Mouse (Mus musculus) neural tube, embryonic 15.5 days (tissue): ENCODE data around the gene Ddx19b. TPM values are rescaled to one million over a fixed set of nuclear protein-coding genes. Genes with fewer than 3 reads are reported as not detected.
"Not testable (repeated sequence)": the region's sequence is repeated elsewhere in the genome, so short reads cannot be mapped to it uniquely, and the experiment has no call there.

Source experiments
- ATAC-seq: fragments of 200-750 bp; cut with Nextera tagmentation; 2 replicates; pipeline ENCODE4 v1.8.0; 2017; ENCODE audit warnings: mild to moderate bottlenecking, moderate TSS enrichment, moderate library complexity; ENCODE audit not compliant: low FRiP score
- H3K27ac ChIP-seq: fragments of 300-500 bp; sonication (generic); replicated peaks from 2 replicates; pipeline ENCODE4 v1.5.1; 2015; ENCODE audit warnings: mild to moderate bottlenecking, inconsistent platforms
- H3K27me3 ChIP-seq: fragments of 300-500 bp; sonication (generic); replicated peaks from 2 replicates; pipeline ENCODE4 v1.6.1; 2015; ENCODE audit warnings: inconsistent platforms
- H3K36me3 ChIP-seq: fragments of 300-500 bp; sonication (generic); 2 replicates; pipeline ENCODE4 v1.6.1; 2015; ENCODE audit warnings: inconsistent platforms
- H3K4me1 ChIP-seq: fragments of 300-500 bp; sonication (generic); 2 replicates; pipeline ENCODE4 v1.6.1; 2015; ENCODE audit warnings: inconsistent platforms
- H3K4me2 ChIP-seq: fragments of 300-500 bp; sonication (generic); 2 replicates; pipeline ENCODE4 v1.6.1; 2015; ENCODE audit warnings: inconsistent platforms, mild to moderate bottlenecking, moderate library complexity
- H3K4me3 ChIP-seq: fragments of 300-500 bp; sonication (generic); replicated peaks from 2 replicates; pipeline ENCODE4 v1.5.1; 2015; ENCODE audit warnings: mild to moderate bottlenecking, inconsistent platforms
- H3K9ac ChIP-seq: fragments of 300-500 bp; sonication (generic); replicated peaks from 2 replicates; pipeline ENCODE4 v1.6.1; 2015; ENCODE audit warnings: mild to moderate bottlenecking, inconsistent platforms
- H3K9me3 ChIP-seq: fragments of 300-500 bp; sonication (generic); replicated peaks from 2 replicates; pipeline ENCODE4 v1.6.1; 2016; ENCODE audit warnings: inconsistent platforms
- WGBS: fragments of 180-500 bp; shearing (Covaris S2); methylation state at CpG from one replicate; pipeline ENCODE4 v1.1.7; 2015; ENCODE audit warnings: mixed read lengths; 5-methylcytosine and 5-hydroxymethylcytosine counted together
- polyA plus RNA-seq: library from polyadenylated mRNA; unstranded; fragments of >200 nt; fragmentation: Nextera tagmentation; extraction: Ambion mirVana; gene quantifications from 2 replicates; pipeline ENCODE4 v1.2.1, GENCODE M21; 2015

Ddx19b gene
- polyA plus RNA-seq, 1 experiment from 2014 or later = 6.0 TPM

GRCm38 (mm10) chr8:110981304-110981703 is 50.2 kb downstream of the Ddx19b start:
- no peaks in the 10 kb centered on the region for H3K4me1 ChIP-seq
- H3K4me2 ChIP-seq = no peak overlapping the region
- 89% methylated on average over 2 of the region's 2 CpGs for WGBS
- no peak overlapping the region for H3K9ac ChIP-seq
- no peak for ATAC-seq
- H3K4me3 ChIP-seq = no peak overlapping the region
- H3K27me3 ChIP-seq = no peaks in the 10 kb centered on the region
- H3K9me3 ChIP-seq = no peaks in the 10 kb centered on the region
- no peak overlapping the region for H3K27ac ChIP-seq
- H3K36me3 ChIP-seq = peaks cover 72% of the 10 kb centered on the region

GRCm38 (mm10) chr8:110977987-110978386 is 53.6 kb downstream of the Ddx19b start:
- H3K4me3 ChIP-seq, H3K4me2 ChIP-seq, H3K9ac ChIP-seq, H3K27ac ChIP-seq, H3K27me3 ChIP-seq, H3K9me3 ChIP-seq, ATAC-seq, H3K4me1 ChIP-seq: not testable (repeated sequence)
- WGBS = 91% methylated on average over 2 of the region's 2 CpGs
- H3K36me3 ChIP-seq = peaks cover 65% of the 10 kb centered on the region

- H3K9me3 ChIP-seq, H3K27ac ChIP-seq, H3K9ac ChIP-seq, H3K4me2 ChIP-seq, H3K4me3 ChIP-seq, H3K27me3 ChIP-seq, H3K4me1 ChIP-seq, ATAC-seq: not testable (repeated sequence)
- 99% methylated on average over 8 of the region's 8 CpGs for WGBS
- H3K36me3 ChIP-seq = peaks cover 59% of the 10 kb centered on the region
These were observed 55.0 kb downstream of the Ddx19b start for GRCm38 (mm10) chr8:110976532-110976931.

- Histone ChIP-seq H3K4me1 (peaks cover 15% of the 10 kb centered on the region), H3K4me3 (peak overlapping the region; percentile 53), H3K27ac (peak overlapping the region; percentile 75), H3K9me3 (no peaks in the 10 kb centered on the region), H3K9ac (peak overlapping the region; percentile 54), H3K4me2 (peak overlapping the region; percentile 94), H3K36me3 (peaks cover 40% of the 10 kb centered on the region), H3K27me3 (no peaks in the 10 kb centered on the region)
- 5% methylated on average over 45 of the region's 45 CpGs for WGBS
- peak; percentile 98 for ATAC-seq
These were observed 61.4 kb downstream of the Ddx19b start for GRCm38 (mm10) chr8:110969910-110970770.

GRCm38 (mm10) chr8:110967326-110967725 is 64.2 kb downstream of the Ddx19b start:
- H3K4me2 ChIP-seq = no peak overlapping the region
- H3K36me3 ChIP-seq = peaks cover 30% of the 10 kb centered on the region
- no peak overlapping the region for H3K27ac ChIP-seq
- no peak overlapping the region for H3K9ac ChIP-seq
- no peak overlapping the region for H3K4me3 ChIP-seq
- peaks cover 15% of the 10 kb centered on the region for H3K4me1 ChIP-seq
- H3K9me3 ChIP-seq = no peaks in the 10 kb centered on the region
- WGBS = 83% methylated on average over 9 of the region's 9 CpGs
- H3K27me3 ChIP-seq = no peaks in the 10 kb centered on the region
- ATAC-seq = no peak

GRCm38 (mm10) chr8:110966586-110966985 is 65.0 kb downstream of the Ddx19b start:
- no peak overlapping the region for H3K27ac ChIP-seq
- 94% methylated on average over 8 of the region's 8 CpGs for WGBS
- H3K4me3 ChIP-seq = no peak overlapping the region
- H3K4me2 ChIP-seq = no peak overlapping the region
- H3K9me3 ChIP-seq = no peaks in the 10 kb centered on the region
- H3K36me3 ChIP-seq = peaks cover 29% of the 10 kb centered on the region
- peaks cover 15% of the 10 kb centered on the region for H3K4me1 ChIP-seq
- no peak for ATAC-seq
- no peak overlapping the region for H3K9ac ChIP-seq
- no peaks in the 10 kb centered on the region for H3K27me3 ChIP-seq

- ATAC-seq = no peak
- Histone ChIP-seq H3K27ac (no peak overlapping the region), H3K4me1 (peaks cover 6% of the 10 kb centered on the region), H3K9me3 (no peaks in the 10 kb centered on the region), H3K36me3 (peaks cover 29% of the 10 kb centered on the region), H3K27me3 (no peaks in the 10 kb centered on the region), H3K4me3 (no peak overlapping the region), H3K4me2 (no peak overlapping the region), H3K9ac (no peak overlapping the region)
- WGBS = 63% methylated on average over 7 of the region's 7 CpGs
These were observed 66.0 kb downstream of the Ddx19b start for GRCm38 (mm10) chr8:110965594-110965993.

GRCm38 (mm10) chr8:110964666-110965065 is 66.9 kb downstream of the Ddx19b start:
- 62% methylated on average over 7 of the region's 7 CpGs for WGBS

GRCm38 (mm10) chr8:110963051-110963450 is 68.5 kb downstream of the Ddx19b start:
- no peaks in the 10 kb centered on the region for H3K9me3 ChIP-seq
- no peaks in the 10 kb centered on the region for H3K4me1 ChIP-seq
- H3K9ac ChIP-seq = no peak overlapping the region
- H3K27ac ChIP-seq = no peak overlapping the region
- H3K4me2 ChIP-seq = no peak overlapping the region
- H3K36me3 ChIP-seq = peaks cover 46% of the 10 kb centered on the region
- ATAC-seq = no peak
- no peaks in the 10 kb centered on the region for H3K27me3 ChIP-seq
- 92% methylated on average over 2 of the region's 2 CpGs for WGBS
- no peak overlapping the region for H3K4me3 ChIP-seq

More at GRCm38 (mm10) chr8:110964666-110965065, 66.9 kb downstream of the Ddx19b start:
- H3K4me1 ChIP-seq = peaks cover under 1% of the 10 kb centered on the region; the same call in 1 of the 2 replicates
- H3K9me3 ChIP-seq = no peaks in the 10 kb centered on the region
- no peak overlapping the region for H3K4me2 ChIP-seq
- no peak for ATAC-seq
- H3K27me3 ChIP-seq = no peaks in the 10 kb centered on the region
- H3K27ac ChIP-seq = no peak overlapping the region
- H3K36me3 ChIP-seq = peaks cover 33% of the 10 kb centered on the region
- no peak overlapping the region for H3K4me3 ChIP-seq
- H3K9ac ChIP-seq = no peak overlapping the region

- no peaks in the 10 kb centered on the region for H3K27me3 ChIP-seq
- no peak overlapping the region for H3K27ac ChIP-seq
- no peak overlapping the region for H3K4me3 ChIP-seq
- H3K36me3 ChIP-seq = peaks cover 44% of the 10 kb centered on the region
- 90% methylated on average over 6 of the region's 6 CpGs for WGBS
- peaks cover 12% of the 10 kb centered on the region; the same call in 1 of the 2 replicates for H3K4me1 ChIP-seq
- H3K9me3 ChIP-seq = no peaks in the 10 kb centered on the region
- H3K4me2 ChIP-seq = no peak overlapping the region
- H3K9ac ChIP-seq = no peak overlapping the region
- ATAC-seq = no peak
These were observed 71.6 kb downstream of the Ddx19b start for GRCm38 (mm10) chr8:110959906-110960305.

- Histone ChIP-seq H3K9ac (no peak overlapping the region), H3K4me2 (no peak overlapping the region), H3K27ac (no peak overlapping the region), H3K4me3 (no peak overlapping the region), H3K4me1 (peaks cover 12% of the 10 kb centered on the region; the same call in 1 of the 2 replicates), H3K27me3 (no peaks in the 10 kb centered on the region), H3K9me3 (no peaks in the 10 kb centered on the region), H3K36me3 (peaks cover 42% of the 10 kb centered on the region)
- WGBS = 97% methylated on average over 12 of the region's 12 CpGs
- ATAC-seq = no peak
These were observed 72.3 kb downstream of the Ddx19b start for GRCm38 (mm10) chr8:110959071-110959780.

GRCm38 (mm10) chr8:110958553-110958952 is 73.0 kb downstream of the Ddx19b start:
- not testable (repeated sequence) for H3K27me3 ChIP-seq, H3K9me3 ChIP-seq, H3K27ac ChIP-seq, H3K9ac ChIP-seq, ATAC-seq, H3K4me2 ChIP-seq, H3K4me3 ChIP-seq
- peaks cover 41% of the 10 kb centered on the region for H3K36me3 ChIP-seq
- peaks cover 12% of the 10 kb centered on the region; the same call in 1 of the 2 replicates for H3K4me1 ChIP-seq
- 93% methylated on average over 7 of the region's 7 CpGs for WGBS
